Mouse (Mus musculus): ENCODE measurements around the gene Mroh3.

- TF ChIP-seq CTCF (IDR thresholded peaks at IDR 0.05) (no peak), POLR2A (IDR thresholded peaks at IDR 0.05; ENCODE audit: insufficient read depth, low read depth, low read length) (no peak)
Measured at GRCm38 (mm10) chr1:136137575-136137974, 75.1 kb downstream of the Mroh3 start.

All from heart, adult 2 months (tissue).